Mouse (Mus musculus) thymus, postnatal 4 days (tissue): ENCODE data around the gene Brpf3.
A peak's percentile ranks its signal among the peaks of the same experiment; 100 is the strongest.
"Not testable (repeated sequence)": the region's sequence is repeated elsewhere in the genome, so short reads cannot be mapped to it uniquely, and the experiment has no call there.

ENCODE experiments used
- DNase-seq: peaks from one replicate; pipeline ENCODE4 v3.0.0; 2021

Gene Brpf3

DNA sequence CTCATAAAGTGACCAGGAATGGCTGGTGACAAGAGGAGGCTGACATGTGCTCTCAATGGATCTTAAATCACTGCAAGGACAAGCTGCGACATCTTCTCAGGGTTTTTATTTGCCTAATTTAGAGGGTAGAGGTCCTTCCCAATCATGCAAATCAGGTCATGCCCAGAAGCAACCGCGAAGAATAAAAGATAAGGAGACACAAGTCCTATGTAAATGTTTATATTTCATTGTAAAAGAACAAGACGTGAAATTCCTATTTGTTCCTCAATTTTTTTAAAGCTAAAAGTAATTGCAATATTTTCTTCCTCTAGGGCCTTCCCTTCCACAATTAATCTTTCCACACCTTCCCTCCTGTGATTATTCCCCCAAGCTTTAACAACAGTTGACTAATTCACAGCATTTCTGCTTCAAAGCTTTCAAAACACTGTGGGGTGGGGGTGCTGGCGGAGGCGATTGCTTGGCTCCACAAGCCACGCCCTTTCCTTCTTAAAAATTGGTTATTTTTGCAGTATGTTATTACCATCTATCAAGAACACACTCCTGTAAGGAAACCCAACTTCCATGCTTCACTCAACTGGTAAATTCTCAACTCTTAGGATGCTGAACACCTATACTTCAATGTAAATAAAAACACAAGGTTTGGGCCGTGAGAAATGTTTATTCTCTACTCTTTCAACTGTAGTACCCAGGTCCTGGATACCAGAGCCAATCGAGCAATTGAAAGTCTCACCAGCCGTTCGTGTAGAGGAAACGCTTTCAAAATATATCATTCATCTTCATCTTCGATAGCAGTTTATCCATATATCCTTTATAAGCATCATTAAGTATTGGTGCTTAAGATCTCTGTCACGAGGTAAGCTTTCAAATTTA lies 1.4 kb upstream of the Brpf3 start:
- DNase-seq, result peak; percentile 45

DNA sequence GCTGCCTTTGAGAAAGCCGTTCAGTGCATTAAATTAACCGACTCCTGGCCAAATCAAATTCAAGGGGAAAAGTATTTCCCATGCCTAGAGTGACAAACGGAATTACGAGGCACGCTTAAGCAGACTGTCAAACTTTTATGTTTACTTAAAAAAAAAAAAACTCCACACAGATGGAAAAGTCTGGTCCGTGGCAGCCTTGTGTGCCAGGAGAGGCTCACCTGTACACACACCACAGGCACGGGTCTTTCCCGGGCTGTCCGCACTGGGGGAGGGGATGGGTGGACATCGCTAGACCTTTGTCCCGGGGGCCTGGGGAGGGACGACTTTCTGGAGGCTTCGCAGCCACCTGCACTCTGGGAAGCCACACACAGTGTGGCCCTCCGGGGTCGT lies 614 bp upstream of the Brpf3 start:
- no peak for DNase-seq

DNA sequence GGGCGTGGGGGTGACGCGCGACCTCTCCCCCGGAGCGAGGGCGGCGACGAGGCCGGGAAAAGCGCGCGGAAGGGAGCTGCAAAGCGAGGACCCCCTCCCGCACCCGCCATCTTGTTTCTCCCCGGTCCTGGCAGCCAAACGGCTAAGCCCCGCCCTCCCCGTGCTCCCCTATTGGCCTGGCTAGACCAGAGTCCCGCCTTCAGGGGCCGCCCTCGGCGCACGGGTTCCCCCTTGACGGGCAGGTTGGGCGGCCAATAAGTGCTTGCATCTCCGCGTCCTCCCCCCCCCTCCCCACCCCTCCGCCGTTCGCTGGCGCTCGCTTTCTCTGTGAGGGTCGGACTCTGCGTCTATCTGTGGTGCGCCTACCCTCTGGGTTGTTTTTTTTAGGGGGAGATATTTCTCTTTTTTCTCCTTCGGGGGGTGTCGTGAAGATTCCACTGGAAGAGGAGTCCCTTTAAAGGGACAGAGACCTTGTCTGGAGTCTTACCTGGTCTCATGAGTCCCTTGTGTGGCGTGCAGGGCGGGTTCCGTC lies 650 bp downstream of the Brpf3 start:
- peak; percentile 100 for DNase-seq

DNA sequence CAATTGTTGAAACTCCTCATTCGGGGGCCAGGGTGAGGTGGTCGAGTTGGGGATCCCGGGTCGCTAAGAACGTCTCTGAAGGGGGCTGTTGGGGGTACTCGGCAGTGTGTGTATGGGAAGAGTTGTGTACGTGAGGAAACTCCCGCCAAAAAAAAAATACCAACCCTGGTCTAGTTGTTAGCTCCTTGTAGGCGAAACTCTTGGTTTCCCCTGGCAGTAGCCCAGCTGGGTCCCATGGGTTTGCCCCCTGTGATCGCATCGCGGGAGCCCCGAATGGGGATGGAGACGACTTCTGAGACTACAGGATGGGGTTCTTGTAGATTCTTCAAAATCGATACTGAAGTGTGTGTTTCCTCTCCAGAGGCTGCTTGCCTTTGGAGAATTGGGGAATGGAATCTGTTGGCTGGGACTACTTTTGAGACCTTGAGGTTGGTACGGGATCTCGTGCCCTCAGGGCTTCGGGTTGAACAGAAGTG lies 1.2 kb downstream of the Brpf3 start:
- no peak for DNase-seq

DNA sequence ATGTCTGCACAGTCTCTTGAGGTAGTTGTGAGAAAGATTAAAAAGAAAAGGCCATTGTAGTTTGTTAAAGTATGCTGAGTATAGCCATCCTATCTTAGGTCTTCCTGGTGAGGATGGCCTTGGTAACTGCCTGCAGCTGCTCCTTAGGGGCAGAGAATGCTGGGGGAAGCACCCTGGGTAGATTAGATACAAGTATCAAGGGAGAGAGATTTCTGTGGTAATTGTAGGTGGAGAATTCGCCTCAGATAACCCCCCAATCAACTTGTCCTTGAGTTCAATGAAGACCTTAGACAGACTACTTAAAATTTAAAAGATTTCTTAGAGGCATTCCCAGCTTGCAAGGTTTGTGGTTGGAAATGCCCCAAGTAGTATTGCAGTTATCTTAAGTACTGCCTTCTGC lies 2.4 kb downstream of the Brpf3 start:
- no peak for DNase-seq

DNA sequence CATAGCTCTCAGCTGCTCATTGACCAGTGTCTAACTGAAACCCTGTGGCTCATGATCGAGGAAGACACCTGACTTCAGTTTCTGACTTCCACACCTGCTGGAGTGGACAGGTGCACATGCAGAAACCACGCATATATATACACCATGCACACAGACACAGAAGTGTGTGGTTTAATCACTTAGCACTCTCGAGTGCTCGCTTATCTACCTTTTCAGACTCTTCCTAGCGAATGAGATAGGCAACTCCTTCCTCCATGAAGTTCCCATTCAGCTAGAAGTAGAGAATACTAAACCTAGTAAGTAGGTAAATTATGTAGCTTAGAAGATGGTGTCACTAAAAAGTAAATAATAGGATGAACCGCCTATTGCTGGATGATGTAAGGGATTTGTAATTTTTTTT lies 4.1 kb downstream of the Brpf3 start:
- no peak for DNase-seq

DNA sequence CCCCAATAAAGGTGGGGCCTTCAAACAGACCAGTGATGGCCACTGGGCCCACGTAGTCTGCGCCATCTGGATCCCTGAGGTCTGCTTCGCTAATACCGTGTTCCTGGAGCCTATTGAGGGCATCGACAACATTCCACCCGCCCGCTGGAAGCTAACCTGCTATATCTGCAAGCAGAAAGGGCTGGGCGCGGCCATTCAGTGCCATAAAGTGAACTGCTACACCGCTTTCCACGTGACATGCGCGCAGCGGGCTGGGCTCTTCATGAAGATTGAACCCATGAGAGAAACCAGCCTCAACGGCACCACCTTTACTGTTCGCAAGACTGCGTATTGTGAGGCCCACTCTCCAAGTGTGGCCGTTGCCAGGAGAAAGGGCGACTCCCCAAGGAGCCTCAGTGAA lies 5.9 kb downstream of the Brpf3 start:
- no peak for DNase-seq

DNA sequence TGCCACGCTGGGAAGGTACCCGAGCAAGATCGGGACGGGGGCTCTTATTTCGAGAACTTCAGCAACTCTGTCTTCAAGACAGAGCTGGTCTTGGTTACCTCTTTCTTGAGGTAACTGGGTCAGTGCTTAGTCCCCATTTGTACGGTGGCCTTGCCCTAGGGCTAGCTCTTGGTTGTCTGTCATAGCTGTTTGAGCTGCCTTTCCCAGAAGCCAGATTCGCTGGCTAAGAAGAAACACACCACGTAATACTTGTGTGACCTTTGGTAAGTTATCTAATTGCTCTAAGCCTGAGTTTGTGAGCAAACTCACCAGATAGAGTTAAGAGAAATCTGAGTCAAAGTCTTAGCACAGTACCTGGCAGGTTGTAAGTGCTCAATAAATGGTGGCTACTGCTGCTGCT lies 7.8 kb downstream of the Brpf3 start:
- no peak for DNase-seq

DNA sequence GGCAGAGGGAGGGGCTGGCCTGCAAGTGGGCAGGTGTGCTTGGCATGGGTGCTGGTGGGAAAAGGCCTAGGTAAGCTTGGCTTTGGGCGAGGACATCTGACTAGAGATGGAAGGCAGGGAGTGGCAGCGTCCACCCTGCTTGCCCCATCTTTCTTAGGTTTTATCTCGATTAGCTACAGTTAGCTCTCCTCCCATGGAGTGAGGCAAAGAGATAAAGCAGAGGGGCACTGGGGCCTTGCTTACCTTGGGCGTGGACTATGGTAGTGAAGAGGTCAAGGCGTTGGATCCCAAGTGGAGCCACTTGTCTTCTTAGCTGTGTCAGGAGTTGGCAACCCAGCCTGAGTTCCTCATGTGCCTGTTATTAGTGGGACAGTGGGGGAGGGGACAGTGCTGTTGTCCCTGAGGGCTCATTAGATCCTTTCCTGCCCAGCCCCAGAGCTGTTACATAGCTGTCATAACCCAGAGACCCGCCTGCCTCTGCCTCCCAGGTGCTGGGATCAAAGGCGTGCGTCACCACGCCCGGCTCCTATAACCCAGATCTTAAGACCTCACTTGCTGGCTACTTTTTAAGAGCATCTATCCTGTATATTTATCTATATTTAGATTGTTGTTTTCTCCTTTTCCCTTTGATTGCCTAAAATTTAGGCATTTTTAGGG lies 8.4 kb downstream of the Brpf3 start:
- no peak for DNase-seq

DNA sequence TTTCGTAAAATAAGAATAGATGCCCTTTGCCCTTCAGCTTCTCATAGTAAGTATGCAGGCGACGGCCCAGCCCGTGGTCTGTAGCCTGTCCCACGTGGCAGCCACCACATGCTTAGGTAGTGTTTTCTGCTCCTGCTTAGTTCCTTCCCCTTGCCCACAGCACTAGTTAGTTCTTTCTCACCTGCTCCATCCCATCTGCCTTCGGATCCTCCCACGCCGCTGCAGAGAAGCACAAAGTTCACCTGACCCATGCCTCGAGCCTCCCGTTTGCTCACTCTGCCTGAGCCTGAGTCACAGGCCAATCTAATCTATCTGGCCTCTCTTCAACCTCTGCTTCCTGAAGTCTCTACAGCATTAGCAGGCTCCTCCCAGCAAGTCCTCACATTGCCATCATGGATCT lies 11.5 kb downstream of the Brpf3 start:
- DNase-seq, result no peak

DNA sequence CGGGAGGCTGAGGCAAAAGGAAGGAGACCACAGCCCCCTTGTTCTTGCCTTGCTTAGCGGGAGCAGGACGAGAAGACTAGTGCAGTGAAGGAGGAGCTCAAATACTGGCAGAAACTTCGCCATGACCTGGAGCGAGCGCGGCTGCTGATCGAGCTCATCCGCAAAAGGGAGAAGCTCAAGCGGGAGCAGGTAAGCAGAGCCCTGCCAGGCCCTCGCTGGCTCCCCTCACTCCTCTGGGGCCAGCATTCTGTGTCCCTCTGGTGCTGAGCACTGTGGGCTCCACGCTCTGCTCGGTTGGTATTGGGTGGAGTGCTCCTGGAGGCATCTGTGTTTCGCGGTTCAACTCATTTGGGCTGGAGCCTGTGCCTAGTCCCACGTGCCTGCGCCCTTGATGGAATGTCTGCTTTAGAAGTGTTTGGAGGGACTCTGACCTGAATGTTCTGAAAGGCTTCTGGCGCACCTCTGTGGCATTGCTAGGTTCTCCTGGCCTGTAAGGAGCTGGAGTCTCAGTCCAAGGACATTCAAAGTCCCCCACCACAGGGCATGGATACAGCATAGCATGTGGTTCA lies 13.7 kb downstream of the Brpf3 start:
- DNase-seq, result no peak

DNA sequence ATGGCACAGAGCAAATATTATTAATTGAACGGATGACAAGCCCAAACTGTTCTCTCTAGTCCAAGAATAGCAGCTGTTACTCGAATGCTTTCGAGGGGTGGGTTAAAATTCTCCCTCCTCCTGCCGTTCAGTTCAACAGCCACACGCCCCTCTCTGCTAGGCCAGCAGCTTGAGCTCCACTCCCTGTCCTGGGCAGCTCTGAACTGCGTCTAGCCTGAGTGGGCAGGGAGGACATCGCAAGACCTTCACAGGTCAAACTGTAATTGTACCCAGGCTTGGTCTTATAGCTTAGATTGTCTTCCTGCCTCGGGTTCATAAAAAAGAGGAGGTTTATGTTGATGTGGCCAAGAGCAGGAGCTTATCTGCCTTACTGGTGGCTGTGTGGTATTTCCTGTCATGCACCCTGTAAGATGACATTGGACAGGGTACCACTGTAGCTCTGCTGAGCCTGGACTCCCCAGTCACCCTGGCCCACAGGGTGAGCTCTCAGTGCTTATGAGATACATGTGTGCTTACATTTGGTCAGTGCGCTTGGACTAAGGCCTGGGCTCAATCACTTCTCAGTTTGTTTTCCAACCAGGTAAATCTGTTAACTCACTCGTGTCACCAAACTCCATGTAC lies 14.6 kb downstream of the Brpf3 start:
- no peak for DNase-seq

DNA sequence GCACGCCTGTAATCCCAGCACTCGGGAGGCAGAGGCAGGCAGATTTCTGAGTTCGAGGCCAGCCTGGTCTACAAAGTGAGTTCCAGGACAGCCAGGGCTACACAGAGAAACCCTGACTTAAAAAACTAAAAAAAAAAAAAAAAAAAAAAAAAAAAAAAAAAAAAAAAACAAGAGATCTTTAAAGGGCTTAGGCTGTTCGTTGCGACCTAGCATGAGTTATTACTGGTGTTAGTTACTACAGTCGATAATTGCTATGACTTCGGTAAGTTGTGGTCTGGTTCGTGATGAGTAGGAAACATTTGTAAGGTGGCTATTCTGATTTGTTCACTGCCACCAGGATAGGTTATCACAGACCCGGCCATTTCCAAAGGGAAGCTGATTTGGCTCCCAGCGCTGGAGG lies 15.4 kb downstream of the Brpf3 start:
- not testable (repeated sequence) for DNase-seq

DNA sequence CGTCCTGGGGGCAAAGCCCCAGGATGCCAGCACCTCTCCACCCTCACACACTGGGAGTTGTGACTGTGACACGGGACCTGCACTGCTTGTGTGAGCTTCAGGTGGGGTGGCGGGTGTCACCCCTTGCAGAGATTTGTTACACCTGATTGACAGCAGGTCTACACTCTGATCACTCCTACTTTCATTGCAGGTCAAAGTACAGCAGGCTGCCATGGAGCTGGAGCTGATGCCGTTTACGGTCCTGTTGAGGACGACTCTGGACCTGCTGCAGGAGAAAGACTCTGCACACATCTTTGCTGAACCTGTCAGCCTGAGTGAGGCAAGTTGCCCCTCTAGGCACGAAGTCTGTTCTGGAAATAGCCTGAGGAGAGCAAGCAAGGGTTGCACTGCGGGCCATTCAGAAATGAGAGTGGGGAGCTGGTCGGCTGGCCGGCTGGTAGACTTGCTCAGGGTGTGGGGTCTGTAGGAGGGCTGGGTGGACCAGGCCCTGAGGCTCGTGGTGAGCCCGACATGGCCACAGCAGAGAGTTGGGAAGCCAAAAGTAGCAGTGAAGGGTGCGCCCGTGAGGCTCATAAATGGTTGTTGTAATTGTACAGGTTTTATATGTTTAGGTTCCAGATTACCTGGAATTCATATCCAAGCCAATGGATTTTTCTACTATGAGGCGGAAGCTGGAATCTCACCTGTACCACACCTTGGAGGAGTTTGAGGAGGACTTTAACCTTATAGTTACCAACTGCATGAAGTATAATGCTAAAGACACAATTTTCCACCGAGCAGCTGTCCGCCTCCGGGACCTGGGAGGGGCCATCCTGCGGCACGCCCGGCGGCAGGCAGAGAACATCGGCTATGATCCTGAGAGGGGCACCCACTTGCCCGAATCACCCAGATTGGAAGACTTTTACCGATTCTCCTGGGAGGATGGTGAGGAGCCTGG lies 16.3 kb downstream of the Brpf3 start:
- DNase-seq, result no peak

DNA sequence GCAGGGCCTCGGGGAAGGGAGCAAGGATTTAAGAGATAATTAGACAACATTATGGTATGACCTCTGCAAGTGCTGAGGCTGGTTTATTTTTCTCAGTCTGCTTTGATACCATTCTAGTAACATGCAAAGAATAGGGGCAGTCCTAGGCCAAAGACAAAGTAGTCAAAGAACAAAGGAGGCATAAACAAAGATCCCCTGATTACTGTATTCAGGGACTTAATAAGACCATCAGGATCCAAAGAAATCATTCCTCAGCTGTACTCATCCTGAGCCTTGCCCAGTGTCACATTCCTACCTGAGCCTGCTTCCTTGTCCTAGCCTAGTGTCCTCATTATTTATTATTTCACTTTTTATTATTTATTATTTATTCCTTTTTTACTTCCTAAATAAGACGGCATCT lies 19.3 kb downstream of the Brpf3 start:
- DNase-seq, result no peak

DNA sequence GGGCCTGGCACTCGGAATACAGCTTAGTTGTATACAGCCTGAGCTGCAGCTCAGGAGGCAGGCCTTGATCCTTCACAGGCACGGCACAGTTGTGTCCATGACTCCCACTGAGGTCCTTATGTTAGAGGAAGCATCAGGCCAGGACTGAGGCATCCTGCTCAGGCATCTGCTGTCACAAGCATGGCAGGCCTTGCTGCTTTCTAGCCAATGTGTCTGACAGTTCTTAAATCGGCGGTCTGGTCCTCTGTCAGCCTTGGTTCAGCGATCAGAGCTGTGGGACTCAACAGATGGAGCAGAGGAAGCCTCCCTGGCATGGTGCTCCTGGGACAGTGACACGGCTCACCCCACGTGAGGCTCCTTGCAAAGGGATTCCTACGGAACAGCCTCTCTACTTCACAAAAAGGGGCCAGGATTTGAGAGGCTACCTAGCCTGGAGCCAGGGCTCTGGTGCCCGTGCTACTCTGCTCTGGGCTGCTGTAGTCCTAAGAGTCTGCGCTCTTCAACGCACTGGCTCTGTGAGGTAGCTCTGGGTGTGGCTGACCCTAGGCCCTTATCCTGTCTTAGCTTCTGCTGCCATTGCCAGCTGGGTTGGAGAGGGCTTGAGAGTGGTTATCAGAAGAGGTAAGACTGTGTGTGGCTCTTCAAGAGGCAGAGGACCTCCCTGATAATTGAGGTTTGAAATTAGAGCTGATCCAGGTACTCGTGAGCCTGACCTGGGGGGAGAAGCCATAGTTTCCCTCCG lies 22.3 kb downstream of the Brpf3 start:
- no peak for DNase-seq

DNA sequence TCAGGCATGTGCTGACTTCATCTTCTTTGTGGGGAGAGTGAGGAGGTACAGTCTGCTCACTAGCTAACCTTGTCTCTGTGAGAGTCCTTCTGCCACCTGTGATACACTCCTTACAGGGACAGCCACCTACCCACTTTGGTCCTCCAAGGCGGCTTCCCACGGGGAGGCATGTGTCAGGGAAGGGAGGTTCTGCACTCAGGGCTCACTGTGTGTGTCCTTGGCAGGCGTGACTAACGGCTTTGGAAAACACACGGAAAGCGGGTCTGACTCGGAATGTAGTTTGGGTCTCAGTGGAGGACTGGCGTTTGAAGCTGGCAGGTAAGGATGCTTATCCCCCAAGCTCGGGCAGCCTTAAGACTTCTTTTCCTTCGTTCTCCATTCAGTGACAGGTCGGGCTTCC lies 22.9 kb downstream of the Brpf3 start:
- no peak for DNase-seq

DNA sequence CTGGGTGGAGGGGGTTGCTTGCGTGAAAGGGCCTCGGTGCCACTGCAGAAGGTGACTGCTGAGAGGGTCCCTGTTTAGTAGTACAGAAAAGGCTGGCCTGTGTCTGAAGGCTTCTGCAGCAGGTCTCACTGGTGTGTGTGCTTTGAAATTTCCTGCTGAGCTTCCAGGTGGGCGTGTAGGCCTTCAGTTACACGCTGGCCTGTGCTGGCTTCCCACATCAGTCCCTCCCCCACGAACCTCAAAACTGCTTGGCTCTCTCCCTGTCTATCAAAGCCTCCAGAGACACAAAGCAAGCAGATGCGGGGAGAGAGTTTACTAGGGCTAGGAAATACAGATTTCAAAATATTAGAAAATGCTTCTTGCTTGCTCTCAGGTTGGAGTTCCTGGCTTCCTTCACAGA lies 24.0 kb downstream of the Brpf3 start:
- no peak for DNase-seq

DNA sequence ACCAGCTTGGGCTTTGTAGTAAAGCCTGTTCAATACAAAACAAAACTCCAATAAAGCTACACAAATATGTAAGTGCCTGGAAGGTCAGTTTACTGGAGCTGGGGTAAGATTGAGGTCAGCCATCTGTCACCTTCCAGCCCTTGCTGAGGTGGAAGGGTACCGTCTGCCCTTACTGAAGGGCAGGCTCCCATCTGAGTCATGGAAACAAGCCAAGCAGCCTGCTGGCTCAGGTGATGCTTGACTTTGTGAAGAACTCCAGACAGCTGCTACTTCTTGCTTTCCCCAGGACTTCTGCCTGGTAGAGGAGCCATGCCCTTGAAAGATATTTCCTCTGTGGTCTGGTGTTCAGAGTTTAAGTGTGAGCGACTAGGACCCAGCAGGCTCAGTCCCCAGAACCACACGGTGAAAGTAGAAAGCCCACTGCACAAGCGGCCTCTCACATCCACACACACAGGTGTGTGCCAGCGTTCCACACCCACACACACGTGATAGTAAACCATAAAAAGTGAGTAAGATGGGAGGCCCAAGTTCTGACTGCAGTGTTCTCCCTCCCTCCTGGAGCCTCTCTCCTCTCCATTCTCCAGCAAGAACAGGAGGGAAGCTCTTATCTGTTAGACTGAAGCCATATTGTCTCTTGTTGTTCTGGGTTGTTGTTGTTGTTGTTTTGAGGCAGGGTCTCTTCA lies 24.6 kb downstream of the Brpf3 start:
- DNase-seq, result no peak

DNA sequence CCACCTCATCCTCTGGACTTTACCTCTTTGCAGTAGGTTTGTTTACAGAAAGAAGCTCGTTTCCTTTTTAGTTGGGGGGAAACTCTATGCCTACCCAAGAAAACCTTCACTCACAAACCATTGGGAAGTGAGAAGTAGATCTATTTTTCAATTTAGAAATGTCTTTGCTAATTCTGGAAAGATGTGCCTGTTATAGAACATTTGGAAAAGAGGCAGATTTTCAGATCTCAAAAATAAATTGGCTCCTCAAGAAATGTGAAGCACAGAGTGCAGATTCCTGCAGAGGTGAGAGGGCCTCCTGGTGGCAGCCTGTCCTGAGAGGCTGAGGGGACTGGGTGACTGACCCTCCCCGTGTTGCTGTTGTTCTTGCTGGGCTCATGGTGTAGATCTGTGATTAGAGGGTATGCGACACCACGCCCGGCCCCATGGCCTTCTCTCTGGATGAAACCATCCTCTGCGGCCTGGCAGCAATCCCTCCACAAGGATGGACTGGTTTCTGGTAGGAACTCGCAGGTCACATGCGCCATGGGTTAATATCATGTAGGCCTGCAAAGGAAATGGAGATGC lies 26.9 kb downstream of the Brpf3 start:
- DNase-seq, result no peak

DNA sequence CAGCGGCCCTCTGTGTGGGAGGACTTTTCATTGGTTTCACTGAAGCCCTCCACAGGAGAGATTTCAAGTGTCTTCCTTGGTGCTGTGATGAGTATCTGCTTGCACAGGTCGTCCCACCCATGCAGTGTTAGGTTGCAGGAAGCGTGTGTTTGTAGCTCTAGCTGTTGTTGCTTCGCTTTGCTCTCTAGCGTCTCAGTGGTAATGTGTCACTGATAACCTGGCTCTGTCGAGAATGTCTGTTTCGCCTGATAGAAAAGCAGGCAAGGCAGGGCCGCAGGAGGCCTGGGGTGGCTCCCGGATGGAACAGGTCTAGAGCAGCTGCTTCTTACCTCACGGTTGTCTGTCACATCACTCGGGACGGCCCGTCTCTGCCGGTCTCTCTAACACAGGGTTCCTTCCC lies 28.2 kb downstream of the Brpf3 start:
- no peak for DNase-seq
